Mouse (Mus musculus) kidney, adult 18-20 months (tissue): ENCODE results near the gene Hhipl1.
A peak's percentile ranks its signal among the peaks of the same experiment; 100 is the strongest.

Source experiments
- DNase-seq: peaks from one replicate; pipeline ENCODE4 v3.0.0; 2021

Gene Hhipl1

DNA sequence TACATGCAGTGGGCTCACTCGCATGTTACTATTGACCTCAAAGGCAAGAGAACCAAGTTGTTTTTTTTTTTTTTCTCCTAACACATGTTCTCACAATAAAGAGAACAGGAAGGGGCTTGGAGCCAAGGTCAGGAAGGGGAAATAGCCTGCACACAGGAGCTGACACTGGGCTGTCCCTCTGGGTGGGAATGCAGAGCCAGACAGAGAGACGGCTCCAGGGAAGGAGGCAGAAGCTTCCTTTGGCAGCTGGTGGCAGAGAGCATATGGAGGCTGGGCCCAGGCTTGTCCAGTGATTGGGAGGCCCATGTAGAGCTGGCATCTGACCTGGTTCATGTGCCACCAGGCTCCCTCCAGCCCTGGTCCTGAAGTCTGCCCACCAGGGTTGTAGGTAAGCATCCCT, 61.8 kb downstream of the Hhipl1 start:
- no peak for DNase-seq

DNA sequence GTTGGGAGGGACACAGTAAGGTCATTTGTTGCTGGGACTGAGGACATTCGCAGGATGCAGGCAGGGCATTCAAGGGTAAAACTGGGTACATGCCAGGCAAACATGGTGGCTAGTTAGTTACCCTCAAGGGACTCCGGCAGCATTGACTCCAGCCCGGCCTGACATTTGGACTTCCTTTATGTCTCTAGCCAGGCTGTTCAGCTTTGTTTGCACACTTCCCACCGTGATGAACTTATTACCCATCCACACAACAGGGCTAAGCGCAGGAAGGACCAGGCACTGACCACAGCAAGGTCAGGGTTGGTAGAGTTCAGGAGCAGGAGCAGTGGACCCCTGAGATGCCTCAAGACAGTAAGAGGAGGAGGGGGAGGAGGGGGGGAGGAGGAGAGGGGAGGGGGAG, 62.9 kb downstream of the Hhipl1 start:
- no peak for DNase-seq

DNA sequence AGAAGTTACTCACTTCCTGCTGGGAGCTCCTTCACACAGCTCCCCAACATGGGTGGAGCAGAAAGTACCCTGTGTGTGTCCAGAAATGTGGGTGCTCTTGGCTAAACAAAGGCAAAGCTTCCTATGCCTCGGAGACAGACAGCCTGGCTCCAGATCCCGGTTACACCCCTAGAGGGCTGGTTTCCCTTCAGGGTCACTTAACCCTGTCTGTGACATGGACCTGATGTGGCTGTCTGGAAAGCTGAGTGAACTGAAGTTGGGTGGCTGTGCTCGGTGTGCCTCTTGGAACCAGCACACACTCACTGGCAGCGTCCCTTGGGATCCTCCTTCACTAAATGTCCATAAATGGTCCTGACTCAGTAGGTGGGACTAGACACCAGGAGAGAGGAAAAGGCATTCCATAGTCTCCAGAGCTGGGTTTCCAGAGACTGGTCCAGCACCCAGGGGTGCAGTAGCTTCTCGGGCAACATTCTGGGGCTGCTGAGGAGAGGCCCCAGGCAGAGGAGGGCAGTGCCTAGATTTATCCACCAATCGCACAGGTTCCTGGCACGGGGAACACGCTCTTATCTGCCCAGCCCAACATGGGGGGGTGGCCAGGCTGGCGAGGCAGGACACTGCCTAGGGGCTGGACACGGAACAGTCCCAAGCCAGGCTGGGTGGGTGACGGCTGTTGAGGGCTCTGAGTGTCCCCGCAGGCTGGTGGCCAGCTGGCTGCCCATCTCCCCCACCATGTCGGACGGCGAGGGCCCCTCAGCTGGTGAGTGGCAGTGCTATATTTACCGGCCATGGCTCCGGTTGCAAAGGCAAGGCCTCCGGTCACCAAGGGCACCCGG, 64.7 kb downstream of the Hhipl1 start, which contains the start of gene Eml1:
Gene Eml1 (plus strand): TSS at position 362 of the 833 bp plus-strand sequence.
- DNase-seq = peak; percentile 47

DNA sequence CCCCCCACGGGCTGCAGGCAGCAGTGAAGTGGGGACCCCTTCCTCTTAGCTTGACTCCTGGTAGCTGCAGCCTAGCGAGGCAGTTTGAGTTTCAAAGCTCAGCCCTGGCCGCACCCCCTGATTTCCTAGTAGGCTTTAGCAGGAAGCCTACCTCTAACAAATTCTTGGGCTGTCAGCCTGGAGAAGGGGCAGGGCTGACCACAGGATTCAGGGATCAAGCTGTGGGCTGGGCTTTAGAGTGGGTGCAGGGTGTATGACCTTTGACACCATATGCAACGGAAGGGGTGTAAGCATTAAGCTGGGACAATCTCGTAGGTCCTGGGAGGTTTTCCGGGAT, 65.3 kb downstream of the Hhipl1 start:
- DNase-seq = no peak

DNA sequence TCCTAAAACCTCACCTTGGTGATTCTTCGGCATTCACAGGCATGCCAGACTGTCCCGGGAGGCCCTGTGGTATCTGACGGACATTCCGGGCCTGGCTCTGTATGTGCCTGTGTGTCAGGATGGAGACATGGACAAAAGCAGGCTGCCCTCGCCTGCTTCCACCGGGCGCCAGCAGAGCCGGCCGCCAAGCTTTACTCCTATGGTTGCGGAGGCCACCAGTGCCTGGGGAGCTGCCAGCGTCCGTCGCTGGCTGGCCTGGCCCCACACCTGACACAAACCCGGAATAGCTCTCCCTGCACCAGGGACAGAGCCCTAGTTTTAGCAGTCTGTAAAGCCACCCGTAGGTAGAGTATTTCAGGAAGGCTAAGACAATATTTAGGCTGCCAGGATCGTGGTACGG, 66.2 kb downstream of the Hhipl1 start:
- no peak for DNase-seq

DNA sequence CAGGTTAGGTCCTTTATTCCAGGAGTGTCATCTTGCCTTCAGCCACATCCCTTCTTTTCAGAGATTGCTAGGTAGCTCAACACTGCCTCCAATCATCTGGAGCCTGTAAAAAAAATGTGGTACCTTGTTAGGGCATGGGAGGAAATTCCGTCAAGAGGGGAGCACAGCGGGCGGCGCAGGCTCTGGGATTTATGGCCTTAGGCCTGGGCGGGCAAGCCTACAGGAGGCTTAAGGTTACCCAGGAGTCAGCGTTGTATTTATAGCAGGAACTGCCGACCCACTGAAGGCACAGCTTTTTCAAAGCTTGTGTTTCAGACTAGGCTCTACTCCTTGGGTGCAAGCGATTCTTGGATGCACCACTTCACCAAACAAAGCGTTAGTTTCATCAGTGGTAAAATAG, 67.5 kb downstream of the Hhipl1 start:
- no peak for DNase-seq

DNA sequence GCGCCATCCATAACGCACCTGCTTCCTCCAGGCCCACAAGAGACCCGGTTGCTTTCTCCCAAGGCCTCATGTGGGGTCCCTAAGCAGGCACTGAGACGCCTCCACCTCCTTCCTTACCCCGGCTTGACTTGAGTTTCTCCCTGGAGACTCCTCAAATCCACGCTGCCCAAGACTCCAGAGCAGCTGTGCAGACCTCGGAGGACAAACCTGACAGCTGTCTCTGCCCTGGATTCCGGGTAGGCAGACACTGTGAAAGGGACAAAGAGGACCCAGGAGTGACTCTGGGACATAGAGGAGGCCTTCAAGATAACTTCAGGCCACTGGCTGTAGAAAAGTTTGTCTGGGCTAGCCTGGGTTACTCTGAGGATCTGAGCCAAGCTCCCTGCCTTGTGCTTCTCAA, 68.6 kb downstream of the Hhipl1 start:
- DNase-seq = no peak

DNA sequence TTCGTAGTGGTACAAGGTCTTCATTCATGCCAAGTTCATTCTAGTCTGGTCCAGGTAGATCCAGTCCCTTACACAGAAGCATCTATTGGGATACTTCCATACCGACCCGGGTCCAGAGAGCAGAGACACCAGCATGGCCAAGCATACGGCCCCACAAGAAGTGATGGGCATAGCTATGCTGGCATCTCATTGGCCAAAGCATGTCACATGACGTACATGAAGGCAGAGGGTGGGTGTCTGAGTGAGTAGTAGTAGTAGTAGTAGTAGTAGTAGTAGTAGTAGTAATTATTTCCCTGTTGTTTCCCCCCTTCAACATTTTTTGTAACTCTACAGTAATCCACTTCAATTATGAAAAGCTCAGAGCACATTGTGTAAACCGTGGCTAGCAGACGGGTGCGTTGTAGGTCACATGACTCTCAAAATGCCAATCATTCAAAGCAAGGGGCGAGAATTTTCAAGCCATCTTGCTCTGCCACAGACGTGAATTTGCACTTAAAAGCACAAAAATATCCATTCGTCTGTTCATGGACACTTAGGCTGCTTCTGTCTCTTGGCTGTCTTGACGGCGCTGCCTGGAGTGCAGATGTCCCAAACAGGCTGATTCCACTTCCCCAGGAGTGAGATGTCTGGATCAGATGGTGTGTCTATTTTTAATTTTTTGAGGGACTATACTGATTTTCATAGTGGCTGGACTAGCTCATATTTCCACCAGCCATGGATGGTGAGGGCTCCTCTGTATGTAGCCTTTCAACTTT, 72.5 kb downstream of the Hhipl1 start:
- DNase-seq = no peak
